Mouse (Mus musculus): Measurements from ENCODE around the gene Enpp4. TPM values are rescaled to one million over a fixed set of nuclear protein-coding genes. Genes with fewer than 3 reads are reported as not detected.

Enpp4 gene
- polyA plus RNA-seq, 1 experiment from 2014 or later, result 6.3 TPM

DNA sequence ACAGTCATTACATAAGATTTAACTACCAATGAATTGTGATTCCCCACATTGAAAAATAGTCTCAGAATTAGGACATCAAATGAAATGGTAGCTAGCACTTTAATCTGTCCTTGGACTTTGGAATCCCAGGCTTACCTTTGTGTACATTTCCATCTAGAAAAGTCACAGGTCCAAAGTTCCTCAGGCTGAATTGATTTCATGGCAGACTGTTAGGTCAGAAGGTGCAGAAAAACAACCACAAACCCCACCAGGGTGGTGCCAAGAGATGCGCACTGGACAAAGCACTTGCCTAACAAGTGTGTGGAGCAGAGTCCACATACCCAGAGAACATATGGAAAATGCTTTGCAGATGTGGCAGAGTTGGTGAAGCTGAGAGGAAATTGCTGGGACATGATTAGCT lies 48.5 kb downstream of the Enpp4 start:
- no peaks in the 10 kb centered on the region for H3K9me3 ChIP-seq (replicated peaks; ENCODE audit: control insufficient read depth, low read length, poor library complexity, severe bottlenecking)
- WGBS, result 89% methylated on average over 1 of the region's 1 CpGs
- no peak overlapping the region for H3K27ac ChIP-seq (ENCODE audit: low read length)
- ATAC-seq, result no peak
- no peaks in the 10 kb centered on the region for H3K4me1 ChIP-seq (ENCODE audit: control insufficient read depth, insufficient read depth, low read length)
- no peak overlapping the region for H3K4me2 ChIP-seq (ENCODE audit: low read length)
- H3K9ac ChIP-seq (ENCODE audit: low read depth, low read length), result no peak overlapping the region
- H3K27me3 ChIP-seq (ENCODE audit: control insufficient read depth, insufficient read depth, low read depth, low read length), result no peaks in the 10 kb centered on the region
- no peak overlapping the region for H3K4me3 ChIP-seq (ENCODE audit: low read depth, low read length)
- H3K36me3 ChIP-seq (ENCODE audit: control insufficient read depth, insufficient read depth, low read length), result no peaks in the 10 kb centered on the region

DNA sequence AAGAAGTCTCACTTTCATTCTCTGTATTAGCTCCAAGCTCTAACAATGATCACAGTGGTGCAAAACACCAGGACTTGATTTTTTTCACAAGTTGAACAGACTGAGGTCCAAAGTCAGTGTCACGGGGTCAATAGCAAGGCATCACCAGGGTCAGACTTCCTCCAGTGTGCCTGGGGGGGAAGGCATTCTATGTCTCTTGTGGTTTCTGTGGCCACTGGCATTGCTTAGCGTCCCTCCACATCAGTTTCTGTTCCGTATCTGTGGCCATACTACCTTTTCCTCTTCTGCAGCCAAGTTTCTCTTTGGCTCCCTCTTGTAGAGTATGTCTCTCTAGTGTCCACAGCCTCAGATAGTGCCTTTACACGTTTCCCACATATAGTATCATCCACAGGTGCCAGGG lies 52.2 kb downstream of the Enpp4 start:
- WGBS, result 81% methylated on average over 4 of the region's 4 CpGs
- Histone ChIP-seq H3K4me3 (ENCODE audit: low read depth, low read length) (no peak overlapping the region), H3K27me3 (ENCODE audit: control insufficient read depth, insufficient read depth, low read depth, low read length) (no peaks in the 10 kb centered on the region), H3K9ac (ENCODE audit: low read depth, low read length) (no peak overlapping the region), H3K9me3 (replicated peaks; ENCODE audit: control insufficient read depth, low read length, poor library complexity, severe bottlenecking) (no peaks in the 10 kb centered on the region), H3K4me2 (ENCODE audit: low read length) (no peak overlapping the region), H3K36me3 (ENCODE audit: control insufficient read depth, insufficient read depth, low read length) (no peaks in the 10 kb centered on the region), H3K27ac (ENCODE audit: low read length) (no peak overlapping the region), H3K4me1 (ENCODE audit: control insufficient read depth, insufficient read depth, low read length) (no peaks in the 10 kb centered on the region)
- no peak for ATAC-seq

Other genes starting within 250 kb of the Enpp4 start
- gene Enpp5, start 27.0 kb downstream of the Enpp4 start, polyA plus RNA-seq (2015; fragmentation: Nextera tagmentation; extraction: Ambion mirVana), result 138 and 147 TPM in 2 replicates
- 0.32 and 0.33 TPM in 2 replicates for gene Clic5, start 82.8 kb upstream of the Enpp4 start, polyA plus RNA-seq (2015; fragmentation: Nextera tagmentation; extraction: Ambion mirVana)